Mouse (Mus musculus) kidney, embryonic 15.5 days (tissue): ENCODE results near the gene A730009L09Rik. TPM values are rescaled to one million over a fixed set of nuclear protein-coding genes. Genes with fewer than 3 reads are reported as not detected.

Experiments
- polyA plus RNA-seq: library from polyadenylated mRNA; unstranded; fragments of >200 nt; fragmentation: Nextera tagmentation; extraction: Ambion mirVana; gene quantifications from 2 replicates; pipeline ENCODE4 v1.2.1, GENCODE M21; 2015

Gene A730009L09Rik
- polyA plus RNA-seq, 1 experiment from 2014 or later = not detected

Other genes starting within 250 kb of the A730009L09Rik start
- gene Mrpl39, start 220.6 kb downstream of the A730009L09Rik start, polyA plus RNA-seq = 48.0 and 51.9 TPM in 2 replicates